Mouse (Mus musculus): Measurements from ENCODE around the gene Ccl1. TPM values are rescaled to one million over a fixed set of nuclear protein-coding genes. Genes with fewer than 3 reads are reported as not detected.

Gene Ccl1
- polyA plus RNA-seq, 1 experiment from 2014 or later, result not detected

DNA sequence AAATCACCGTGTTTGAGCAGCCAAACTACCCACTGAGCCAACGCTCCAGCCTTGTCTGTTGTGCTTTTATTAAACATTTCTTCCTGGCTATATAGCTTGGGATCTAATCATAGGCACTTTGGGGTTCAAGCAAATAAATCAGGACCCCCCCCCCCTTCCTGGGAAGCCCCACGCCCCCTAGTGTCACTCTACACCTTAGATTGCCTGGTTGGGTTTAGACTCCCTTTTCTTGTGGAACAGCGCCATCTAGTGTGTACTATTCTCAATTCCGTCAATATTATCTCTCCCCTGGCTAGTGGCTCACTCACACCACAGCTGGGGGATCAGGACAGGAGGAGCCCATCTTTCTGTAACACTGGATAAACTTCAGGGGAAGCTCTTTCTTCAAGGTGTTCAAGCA lies 127.8 kb downstream of the Ccl1 start:
- Histone ChIP-seq H3K9ac (no peak overlapping the region), H3K27me3 (replicated peaks) (peaks cover 31% of the 10 kb centered on the region), H3K36me3 (no peaks in the 10 kb centered on the region), H3K4me1 (no peaks in the 10 kb centered on the region), H3K4me2 (no peak overlapping the region), H3K27ac (replicated peaks) (no peak overlapping the region), H3K4me3 (no peak overlapping the region), H3K9me3 (no peaks in the 10 kb centered on the region)
- ATAC-seq (ENCODE audit: extremely low read depth, insufficient number of reproducible peaks, low FRiP score, low TSS enrichment), result no peak
- 30% methylated on average over 5 of the region's 5 CpGs for WGBS

- no peak for ATAC-seq (ENCODE audit: extremely low read depth, insufficient number of reproducible peaks, low FRiP score, low TSS enrichment)
- no peak overlapping the region for H3K4me2 ChIP-seq
- peaks cover 18% of the 10 kb centered on the region for H3K27me3 ChIP-seq (replicated peaks)
- H3K4me3 ChIP-seq, result no peak overlapping the region
- H3K4me1 ChIP-seq, result no peaks in the 10 kb centered on the region
- no peaks in the 10 kb centered on the region for H3K36me3 ChIP-seq
- no peak overlapping the region for H3K27ac ChIP-seq (replicated peaks)
- no peaks in the 10 kb centered on the region; the same call in 1 of the 2 replicates for H3K9me3 ChIP-seq
- no peak overlapping the region for H3K9ac ChIP-seq
- WGBS, result 15% methylated on average over 3 of the region's 3 CpGs
These were observed 130.7 kb downstream of the Ccl1 start for GRCm38 (mm10) chr11:82174794-82175193.

- Histone ChIP-seq H3K4me1 (no peaks in the 10 kb centered on the region), H3K27ac (replicated peaks) (no peak overlapping the region), H3K9ac (no peak overlapping the region), H3K36me3 (no peaks in the 10 kb centered on the region), H3K4me2 (no peak overlapping the region), H3K27me3 (replicated peaks) (peaks cover 6% of the 10 kb centered on the region), H3K4me3 (no peak overlapping the region), H3K9me3 (no peaks in the 10 kb centered on the region; the same call in 1 of the 2 replicates)
- WGBS, result 68% methylated on average over 2 of the region's 2 CpGs
- ATAC-seq (ENCODE audit: extremely low read depth, insufficient number of reproducible peaks, low FRiP score, low TSS enrichment), result no peak
These were observed 132.0 kb downstream of the Ccl1 start for GRCm38 (mm10) chr11:82173491-82173890.

DNA sequence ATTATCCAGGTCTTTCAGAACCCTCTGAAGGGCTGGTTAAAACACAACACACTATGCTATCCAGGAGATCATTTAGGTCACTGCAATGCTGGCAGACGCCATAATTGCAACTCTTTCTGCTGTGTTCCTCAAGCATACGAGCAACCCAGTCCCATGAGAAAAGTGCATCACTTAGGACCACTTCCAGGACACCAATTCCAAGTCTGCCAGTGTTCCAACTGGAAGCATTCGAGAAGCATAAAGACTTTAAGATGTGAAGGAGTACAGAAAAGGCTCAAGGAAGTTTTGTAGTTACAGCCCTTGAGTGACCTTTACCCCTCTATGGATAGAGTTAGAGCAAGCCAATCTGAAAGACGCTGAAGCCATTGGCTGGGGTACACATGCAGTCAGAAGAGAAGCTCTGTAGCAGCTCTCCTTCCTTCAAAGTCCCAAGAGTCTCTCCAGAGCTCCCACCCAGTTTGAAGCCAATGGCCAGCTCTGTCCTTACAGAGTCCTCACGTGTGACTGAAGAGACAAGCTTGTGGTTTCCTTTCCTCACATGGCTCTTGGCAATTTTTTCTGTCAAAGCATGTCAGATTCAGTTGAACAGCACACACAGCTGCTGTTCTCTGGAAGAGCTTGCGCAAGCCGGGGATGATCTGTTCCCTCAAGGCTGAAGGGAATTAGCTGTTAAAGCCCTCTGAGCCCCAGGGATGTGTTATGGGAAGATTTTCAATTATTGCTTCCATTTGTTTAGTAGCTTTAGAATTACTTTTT lies 134.0 kb downstream of the Ccl1 start:
- Histone ChIP-seq H3K27me3 (replicated peaks) (no peaks in the 10 kb centered on the region), H3K9me3 (no peaks in the 10 kb centered on the region; the same call in 1 of the 2 replicates), H3K4me1 (no peaks in the 10 kb centered on the region), H3K4me3 (no peak overlapping the region), H3K9ac (no peak overlapping the region), H3K36me3 (no peaks in the 10 kb centered on the region), H3K4me2 (no peak overlapping the region), H3K27ac (replicated peaks) (no peak overlapping the region)
- 65% methylated on average over 7 of the region's 7 CpGs for WGBS
- ATAC-seq (ENCODE audit: extremely low read depth, insufficient number of reproducible peaks, low FRiP score, low TSS enrichment), result no peak

- ATAC-seq (ENCODE audit: extremely low read depth, insufficient number of reproducible peaks, low FRiP score, low TSS enrichment), result no peak
- H3K9ac ChIP-seq, result no peak overlapping the region
- H3K4me3 ChIP-seq, result no peak overlapping the region
- no peaks in the 10 kb centered on the region for H3K36me3 ChIP-seq
- H3K27ac ChIP-seq (replicated peaks), result no peak overlapping the region
- H3K9me3 ChIP-seq, result no peaks in the 10 kb centered on the region; the same call in 1 of the 2 replicates
- H3K4me1 ChIP-seq, result no peaks in the 10 kb centered on the region
- 87% methylated on average over 4 of the region's 4 CpGs for WGBS
- no peaks in the 10 kb centered on the region for H3K27me3 ChIP-seq (replicated peaks)
- no peak overlapping the region for H3K4me2 ChIP-seq
These were observed 136.0 kb downstream of the Ccl1 start for GRCm38 (mm10) chr11:82169456-82169855.

GRCm38 (mm10) chr11:82168308-82168707 lies 137.2 kb downstream of the Ccl1 start:
- Histone ChIP-seq H3K9me3 (no peaks in the 10 kb centered on the region; the same call in 1 of the 2 replicates), H3K27me3 (replicated peaks) (no peaks in the 10 kb centered on the region), H3K36me3 (no peaks in the 10 kb centered on the region), H3K4me2 (no peak overlapping the region), H3K27ac (replicated peaks) (no peak overlapping the region), H3K4me1 (no peaks in the 10 kb centered on the region), H3K9ac (no peak overlapping the region), H3K4me3 (no peak overlapping the region)
- WGBS, result 86% methylated on average over 2 of the region's 2 CpGs
- ATAC-seq (ENCODE audit: extremely low read depth, insufficient number of reproducible peaks, low FRiP score, low TSS enrichment), result no peak

DNA sequence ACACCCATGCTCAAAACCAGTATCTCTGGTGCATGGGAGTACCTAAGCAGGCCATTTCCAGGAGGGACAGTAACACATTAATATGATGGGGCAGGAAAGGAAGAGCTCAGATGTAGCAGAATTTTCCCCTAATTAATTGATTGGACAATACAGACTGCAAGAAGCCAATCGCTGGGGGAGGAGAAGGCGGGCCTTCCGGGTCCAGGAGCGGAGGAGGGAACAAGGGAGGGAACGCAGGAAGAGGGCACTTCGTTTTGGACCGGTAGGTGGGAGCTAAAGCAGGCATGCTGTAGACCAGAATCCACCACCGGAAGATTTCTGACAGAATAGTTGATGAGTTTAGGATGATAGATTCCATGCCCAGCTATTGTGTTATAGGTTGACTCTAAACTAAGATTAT lies 142.2 kb downstream of the Ccl1 start:
- no peak overlapping the region for H3K27ac ChIP-seq (replicated peaks)
- H3K9me3 ChIP-seq, result no peaks in the 10 kb centered on the region
- H3K36me3 ChIP-seq, result no peaks in the 10 kb centered on the region
- H3K4me2 ChIP-seq, result no peak overlapping the region
- 58% methylated on average over 8 of the region's 8 CpGs for WGBS
- H3K4me1 ChIP-seq, result no peaks in the 10 kb centered on the region
- no peak for ATAC-seq (ENCODE audit: extremely low read depth, insufficient number of reproducible peaks, low FRiP score, low TSS enrichment)
- H3K4me3 ChIP-seq, result no peak overlapping the region
- no peaks in the 10 kb centered on the region for H3K27me3 ChIP-seq (replicated peaks)
- H3K9ac ChIP-seq, result no peak overlapping the region

- Histone ChIP-seq H3K9me3 (no peaks in the 10 kb centered on the region), H3K27me3 (replicated peaks) (no peaks in the 10 kb centered on the region), H3K36me3 (no peaks in the 10 kb centered on the region), H3K4me2 (no peak overlapping the region), H3K9ac (no peak overlapping the region), H3K27ac (replicated peaks) (no peak overlapping the region), H3K4me1 (no peaks in the 10 kb centered on the region), H3K4me3 (no peak overlapping the region)
- 82% methylated on average over 2 of the region's 2 CpGs for WGBS
- no peak for ATAC-seq (ENCODE audit: extremely low read depth, insufficient number of reproducible peaks, low FRiP score, low TSS enrichment)
These were observed 146.4 kb downstream of the Ccl1 start for GRCm38 (mm10) chr11:82159126-82159525.

DNA sequence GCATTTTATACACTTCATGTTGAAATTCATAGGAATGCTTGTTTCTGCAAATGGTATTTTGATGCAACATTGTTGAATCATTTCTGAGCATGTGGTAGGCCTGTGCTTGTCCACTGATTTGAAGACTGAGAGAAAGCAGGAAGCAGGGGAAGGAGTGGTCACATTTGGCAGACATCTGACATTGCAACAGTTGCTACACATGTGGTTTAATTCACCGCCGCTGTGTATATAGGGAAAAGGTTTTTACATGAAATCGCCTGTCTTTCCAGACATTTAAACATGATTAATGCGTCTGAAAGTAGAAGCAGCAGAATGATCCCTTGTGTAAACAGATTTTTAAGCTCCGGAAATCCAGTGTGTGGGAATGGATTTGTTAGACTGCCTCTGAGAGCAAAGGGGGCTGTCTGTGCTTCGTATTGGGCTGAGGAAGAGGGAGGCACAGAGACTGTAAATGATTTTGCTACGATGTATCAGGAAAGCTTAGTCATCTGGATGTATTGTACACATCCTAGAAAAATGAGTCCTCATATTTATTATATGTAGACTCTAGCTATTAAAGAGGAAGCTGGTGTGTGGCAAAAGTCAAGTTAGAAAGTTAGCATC lies 165.9 kb downstream of the Ccl1 start:
- no peak for ATAC-seq (ENCODE audit: extremely low read depth, insufficient number of reproducible peaks, low FRiP score, low TSS enrichment)
- no peaks in the 10 kb centered on the region for H3K36me3 ChIP-seq
- H3K9ac ChIP-seq, result no peak overlapping the region
- no peaks in the 10 kb centered on the region for H3K4me1 ChIP-seq
- no peak overlapping the region for H3K27ac ChIP-seq (replicated peaks)
- no peak overlapping the region for H3K4me3 ChIP-seq
- WGBS, result 55% methylated on average over 7 of the region's 7 CpGs
- no peak overlapping the region for H3K4me2 ChIP-seq
- H3K27me3 ChIP-seq (replicated peaks), result no peaks in the 10 kb centered on the region
- H3K9me3 ChIP-seq, result no peaks in the 10 kb centered on the region

GRCm38 (mm10) chr11:82136196-82136595 lies 169.3 kb downstream of the Ccl1 start:
- no peaks in the 10 kb centered on the region for H3K4me1 ChIP-seq
- no peak overlapping the region for H3K9ac ChIP-seq
- H3K4me2 ChIP-seq, result no peak overlapping the region
- H3K36me3 ChIP-seq, result no peaks in the 10 kb centered on the region
- H3K27me3 ChIP-seq (replicated peaks), result no peaks in the 10 kb centered on the region
- H3K9me3 ChIP-seq, result peaks cover 3% of the 10 kb centered on the region; the same call in 1 of the 2 replicates
- no peak overlapping the region for H3K27ac ChIP-seq (replicated peaks)
- WGBS, result 73% methylated on average over 2 of the region's 2 CpGs
- ATAC-seq (ENCODE audit: extremely low read depth, insufficient number of reproducible peaks, low FRiP score, low TSS enrichment), result no peak
- no peak overlapping the region for H3K4me3 ChIP-seq

- H3K4me2 ChIP-seq, result no peak overlapping the region
- ATAC-seq (ENCODE audit: extremely low read depth, insufficient number of reproducible peaks, low FRiP score, low TSS enrichment), result no peak
- H3K4me1 ChIP-seq, result no peaks in the 10 kb centered on the region
- H3K27me3 ChIP-seq (replicated peaks), result no peaks in the 10 kb centered on the region
- WGBS, result 56% methylated on average over 1 of the region's 1 CpGs
- no peak overlapping the region for H3K27ac ChIP-seq (replicated peaks)
- no peak overlapping the region for H3K9ac ChIP-seq
- H3K4me3 ChIP-seq, result no peak overlapping the region
- no peaks in the 10 kb centered on the region for H3K36me3 ChIP-seq
- peaks cover 3% of the 10 kb centered on the region; the same call in 1 of the 2 replicates for H3K9me3 ChIP-seq
These were observed 172.5 kb downstream of the Ccl1 start for GRCm38 (mm10) chr11:82132977-82133376.
